Mouse (Mus musculus) kidney, adult 2 months (tissue): Measurements from ENCODE around the gene Arhgap29.

Experiments
- CTCF ChIP-seq: fragments of 200-500 bp; conservative IDR thresholded peaks from 2 replicates; pipeline ENCODE4 v1.5.1; 2011; ENCODE audit warnings: low read depth, mild to moderate bottlenecking, control low read depth, low read length, moderate library complexity, mixed read lengths; ENCODE audit not compliant: insufficient read depth, insufficient read length
- POLR2A ChIP-seq: fragments of 200-500 bp; IDR thresholded peaks from one replicate; pipeline ENCODE4 v1.6.1; 2011; ENCODE audit warnings: low read depth, low read length, control low read depth

DNA sequence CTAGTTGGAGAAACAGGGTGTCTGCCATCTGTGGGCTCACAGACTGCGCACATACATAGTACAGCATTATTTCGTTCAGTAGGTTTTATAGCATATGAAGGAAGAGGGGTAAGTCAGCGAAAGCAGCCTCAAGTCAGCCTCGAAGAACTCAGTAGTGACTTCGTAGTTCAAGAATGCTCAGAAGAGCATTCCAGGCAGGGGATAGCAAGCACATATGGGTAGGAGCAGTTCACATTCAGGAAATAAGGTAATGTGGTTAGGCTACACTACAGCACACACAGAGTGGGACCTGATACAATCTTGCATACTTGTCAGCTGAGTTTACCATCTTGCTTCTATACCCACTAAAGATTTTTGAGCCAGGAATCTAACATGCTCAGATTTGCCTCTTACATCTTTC, 58.0 kb downstream of the Arhgap29 start:
- TF ChIP-seq CTCF: no peak
- no peak for TF ChIP-seq POLR2A
